Mouse (Mus musculus) gastrocnemius, adult 8-10 months (tissue): ENCODE measurements around the gene Adgrb3. TPM values are rescaled to one million over a fixed set of nuclear protein-coding genes. Genes with fewer than 3 reads are reported as not detected.
"Not testable (repeated sequence)": the region's sequence is repeated elsewhere in the genome, so short reads cannot be mapped to it uniquely, and the experiment has no call there.

Experiments
- DNase-seq, 2 experiments: peaks; one replicate each; pipeline ENCODE4 v3.0.0; 2022; ENCODE audit warnings: low spot score in 2 of 2
- total RNA-seq, 4 experiments: library from RNA; stranded (reverse); gene quantifications; 2 replicates each; pipeline ENCODE4 v1.2.4; 2022

The Adgrb3 gene
- total RNA-seq, 4 experiments from 2014 or later = not detected

GRCm38 (mm10) chr1:25745575-25745974, 83.9 kb downstream of the Adgrb3 start:
- DNase-seq = no peak

GRCm38 (mm10) chr1:25744736-25745135, 84.8 kb downstream of the Adgrb3 start:
- DNase-seq = no peak

DNA sequence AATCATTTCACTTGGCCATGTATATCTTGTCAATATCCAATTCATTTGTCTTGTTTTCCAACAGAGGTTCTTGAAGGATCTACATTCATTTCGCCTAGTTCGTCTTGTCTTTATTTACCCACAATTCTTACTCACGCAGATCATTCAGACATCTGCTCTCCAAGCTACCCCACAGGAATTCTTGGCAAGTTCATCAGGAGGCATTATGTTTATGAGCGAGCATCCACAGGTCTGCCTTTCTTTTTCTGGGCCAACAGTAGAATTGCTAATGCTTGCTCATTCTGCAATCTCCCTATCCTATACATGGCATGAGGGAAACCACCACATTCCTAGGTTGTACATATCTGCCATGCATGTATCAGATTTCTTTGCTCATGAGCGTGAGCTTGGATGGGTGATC, 99.7 kb downstream of the Adgrb3 start:
- no peak for DNase-seq

GRCm38 (mm10) chr1:25711474-25711873, 118.0 kb downstream of the Adgrb3 start:
- DNase-seq = no peak

DNA sequence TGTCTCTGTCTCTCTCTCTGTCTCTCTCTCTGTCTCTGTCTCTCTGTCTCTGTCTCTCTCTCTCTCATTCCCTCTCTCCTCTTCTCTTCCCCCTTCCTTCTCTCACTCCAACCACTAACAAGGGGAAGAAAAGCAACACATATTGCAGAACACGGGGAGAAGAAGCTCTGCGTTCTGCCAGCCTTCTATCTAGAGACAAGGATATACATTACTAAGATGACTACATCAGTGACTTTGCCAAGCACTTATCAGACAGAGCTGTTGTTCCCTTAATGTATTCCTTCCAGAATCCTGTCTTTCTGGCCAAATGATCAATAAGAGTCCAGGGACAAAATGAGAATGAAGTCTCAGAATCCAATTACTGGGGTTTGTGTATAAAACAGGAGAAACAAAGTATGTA, 123.2 kb downstream of the Adgrb3 start:
- DNase-seq = no peak

GRCm38 (mm10) chr1:25698702-25699250, 130.7 kb downstream of the Adgrb3 start:
- no peak for DNase-seq

DNA sequence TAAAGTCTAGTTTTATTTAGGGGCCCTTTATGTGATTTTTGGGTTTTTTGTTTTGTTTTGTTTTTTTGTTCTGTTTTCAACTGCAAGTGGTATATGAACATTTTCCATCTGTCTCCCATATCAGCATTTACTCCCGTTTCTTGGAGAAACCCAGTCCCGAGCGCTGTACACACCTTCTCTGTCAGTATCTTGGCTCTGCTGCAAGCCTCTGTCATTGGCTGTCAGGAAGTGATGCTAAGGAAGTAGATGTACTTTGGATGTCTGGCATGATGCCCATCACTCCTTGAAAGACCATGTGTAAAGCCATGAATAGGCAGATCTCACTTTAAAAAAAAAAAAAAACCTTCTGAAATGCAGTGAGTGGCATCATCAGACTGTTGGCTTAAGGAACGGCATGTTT, 132.3 kb downstream of the Adgrb3 start:
- DNase-seq = no peak

GRCm38 (mm10) chr1:25696771-25697170, 132.7 kb downstream of the Adgrb3 start:
- DNase-seq = no peak

- no peak for DNase-seq
These were observed 147.4 kb downstream of the Adgrb3 start for GRCm38 (mm10) chr1:25682118-25682517.

- no peak for DNase-seq
These were observed 149.9 kb downstream of the Adgrb3 start for GRCm38 (mm10) chr1:25679656-25680055.

DNA sequence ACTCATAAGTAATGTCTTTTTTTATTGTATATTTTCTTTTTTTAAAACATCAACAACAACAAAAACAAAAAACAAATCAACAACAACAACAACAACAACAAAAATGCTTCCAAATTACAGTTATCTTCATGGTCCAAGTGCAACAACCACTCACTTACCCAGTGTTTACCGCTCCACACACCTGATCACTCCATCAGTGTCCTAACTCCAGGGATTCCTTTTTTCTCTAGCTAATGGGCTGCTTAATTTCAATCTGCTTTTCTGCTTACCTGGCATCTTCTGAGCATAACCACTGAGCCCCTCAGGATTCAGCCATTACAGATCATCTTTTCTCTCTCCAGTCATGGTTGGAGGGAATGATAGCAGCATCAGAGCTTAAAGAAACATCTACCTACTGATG, 176.8 kb downstream of the Adgrb3 start:
- DNase-seq = no peak

- DNase-seq = no peak
These were observed 185.3 kb downstream of the Adgrb3 start for GRCm38 (mm10) chr1:25644256-25644655.

GRCm38 (mm10) chr1:25621458-25621857, 208.0 kb downstream of the Adgrb3 start:
- DNase-seq = no peak

DNA sequence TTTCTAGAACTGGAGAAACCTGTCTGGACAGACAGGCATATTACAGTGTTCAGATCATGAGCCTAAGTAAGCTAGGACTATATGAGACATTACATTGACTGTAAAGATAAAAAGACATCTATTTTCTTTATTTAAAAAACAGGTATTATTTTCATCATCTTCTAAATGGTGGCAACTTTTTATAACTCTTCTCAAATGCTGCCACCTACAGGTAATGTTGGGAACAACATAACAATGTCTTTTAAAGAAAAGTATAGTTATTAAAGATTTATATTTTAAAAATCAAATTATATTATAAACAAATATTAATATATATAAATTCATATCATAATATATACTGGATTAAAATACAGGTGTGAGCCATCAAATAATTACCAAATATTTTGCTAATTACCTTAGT, 212.6 kb downstream of the Adgrb3 start:
- DNase-seq = no peak

DNA sequence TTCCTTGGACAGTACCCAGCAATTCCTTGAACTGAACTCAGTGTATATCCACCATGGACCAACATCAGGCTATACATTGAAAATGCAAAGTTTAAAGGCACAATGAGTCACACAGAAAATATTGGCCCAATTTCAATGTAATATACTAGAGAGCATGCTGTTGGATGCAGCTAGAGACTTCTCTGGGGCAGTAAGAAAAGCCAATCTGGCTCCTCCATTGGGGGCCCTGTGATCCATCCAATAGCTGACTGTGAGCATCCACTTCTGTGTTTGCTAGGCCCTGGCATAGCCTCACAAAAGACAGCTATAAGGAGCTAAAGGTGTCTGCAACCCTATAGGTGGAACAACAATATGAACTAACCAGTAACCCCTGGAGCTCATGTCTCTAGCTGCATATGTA, 218.7 kb downstream of the Adgrb3 start:
- DNase-seq = not testable (repeated sequence)

DNA sequence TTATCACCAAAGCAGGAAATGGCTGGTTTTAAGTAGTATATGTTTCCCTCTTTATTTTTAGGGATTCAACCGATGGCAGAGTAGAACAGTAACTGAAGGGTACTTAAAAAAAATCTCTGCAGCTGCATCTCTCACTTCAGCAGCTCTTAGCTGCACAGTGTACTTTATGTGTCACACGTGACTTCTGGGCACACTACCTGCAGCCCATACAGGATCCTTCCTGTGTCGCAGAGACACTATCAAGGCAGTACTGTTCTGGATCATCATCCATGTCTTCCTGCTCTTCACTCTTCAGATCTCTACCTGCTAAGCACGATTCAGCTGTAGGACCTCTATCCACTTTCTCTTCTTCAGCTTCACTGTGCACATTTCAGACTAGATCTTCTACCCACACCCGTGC, 230.6 kb downstream of the Adgrb3 start:
- no peak for DNase-seq

- no peak for DNase-seq
These were observed 240.9 kb downstream of the Adgrb3 start for GRCm38 (mm10) chr1:25588568-25589118.

- no peak for DNase-seq
These were observed 247.8 kb downstream of the Adgrb3 start for GRCm38 (mm10) chr1:25581698-25582097.

- no peak for DNase-seq
These were observed 251.7 kb downstream of the Adgrb3 start for GRCm38 (mm10) chr1:25577836-25578235.

- no peak for DNase-seq
These were observed 252.9 kb downstream of the Adgrb3 start for GRCm38 (mm10) chr1:25576598-25576997.

- no peak for DNase-seq
These were observed 261.4 kb downstream of the Adgrb3 start for GRCm38 (mm10) chr1:25568096-25568495.

DNA sequence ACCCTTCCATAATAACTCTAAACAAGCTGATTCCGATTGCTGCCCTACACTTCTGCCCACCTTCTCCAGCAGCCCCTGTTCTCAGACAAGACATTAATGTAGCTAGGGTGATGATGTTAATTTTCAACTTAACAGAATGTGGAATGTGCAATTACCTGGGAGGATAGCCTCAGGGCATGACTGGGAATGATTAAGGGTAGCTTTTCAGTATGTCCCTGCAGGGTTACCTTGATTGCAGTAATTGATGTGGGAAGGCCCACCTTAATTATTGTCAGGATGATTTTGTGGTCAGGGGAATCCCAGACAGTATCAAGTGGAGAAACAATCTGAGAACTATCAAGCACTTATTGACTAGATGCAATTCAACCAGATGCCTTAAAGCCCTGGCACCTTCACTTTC, 283.4 kb downstream of the Adgrb3 start:
- no peak for DNase-seq

DNA sequence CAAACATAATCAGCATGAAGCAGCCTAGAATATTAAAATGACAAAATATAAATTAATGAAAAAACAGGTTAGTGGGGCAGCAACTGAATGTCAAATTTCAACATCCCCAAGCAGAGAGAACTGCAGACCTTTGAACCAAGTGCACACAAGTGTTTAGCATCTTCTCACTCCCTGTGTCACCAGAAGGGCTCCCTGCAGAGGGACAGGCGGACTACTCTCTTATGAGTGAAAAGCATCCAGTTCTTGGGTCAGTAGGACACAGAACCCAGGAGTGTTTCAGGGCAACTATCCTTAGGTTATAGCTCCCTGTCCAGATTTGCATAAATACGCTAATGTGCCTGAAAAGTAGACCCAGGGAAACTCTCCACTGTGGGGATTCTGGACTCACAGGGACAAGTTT, 285.6 kb downstream of the Adgrb3 start:
- DNase-seq = no peak

- DNase-seq = no peak
These were observed 286.6 kb downstream of the Adgrb3 start for GRCm38 (mm10) chr1:25542891-25543290.
